Mouse (Mus musculus) CD4-positive, CD25-positive, alpha-beta regulatory T cell (primary cell): Measurements from ENCODE around the gene Hist2h2aa1. TPM values are rescaled to one million over a fixed set of nuclear protein-coding genes. Genes with fewer than 3 reads are reported as not detected.

ENCODE experiments used
- polyA plus RNA-seq: library from polyadenylated mRNA; unstranded; fragments of 100-300 nt; shearing (Covaris generic); gene quantifications from one replicate; pipeline ENCODE4 v1.2.1, GENCODE M21; 2017

The Hist2h2aa1 gene
- not detected for polyA plus RNA-seq

GRCm38 (mm10) chr3:96245003-96245886 is at the start of gene Hist2h2aa1:
Hist2h2aa1 (plus strand) TSS chr3:96245497.

DNA sequence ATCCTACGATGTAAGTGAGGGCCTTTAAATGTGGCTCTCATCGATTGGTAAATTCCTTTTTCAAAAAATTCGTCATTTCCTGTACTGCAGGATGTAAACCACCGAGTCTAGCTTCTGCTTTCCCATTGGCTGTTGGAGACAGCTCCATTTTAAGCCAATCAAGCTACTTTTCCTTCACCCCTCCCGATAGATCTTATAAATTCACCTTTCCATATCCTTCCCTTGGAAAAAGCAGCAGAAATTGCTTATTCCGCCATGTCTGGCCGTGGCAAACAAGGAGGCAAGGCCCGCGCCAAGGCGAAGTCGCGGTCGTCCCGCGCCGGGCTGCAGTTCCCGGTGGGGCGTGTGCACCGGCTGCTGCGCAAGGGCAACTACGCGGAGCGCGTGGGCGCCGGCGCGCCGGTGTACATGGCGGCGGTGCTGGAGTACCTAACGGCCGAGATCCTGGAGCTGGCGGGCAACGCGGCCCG is 25.6 kb upstream of the Hist2h2aa1 start, which contains the start of the genes Bola1 and Hist2h2ab:
Bola1 (minus strand) TSS at position 49 of the 470 bp plus-strand sequence.
Hist2h2ab (plus strand) TSS at position 205 of the 470 bp plus-strand sequence.

DNA sequence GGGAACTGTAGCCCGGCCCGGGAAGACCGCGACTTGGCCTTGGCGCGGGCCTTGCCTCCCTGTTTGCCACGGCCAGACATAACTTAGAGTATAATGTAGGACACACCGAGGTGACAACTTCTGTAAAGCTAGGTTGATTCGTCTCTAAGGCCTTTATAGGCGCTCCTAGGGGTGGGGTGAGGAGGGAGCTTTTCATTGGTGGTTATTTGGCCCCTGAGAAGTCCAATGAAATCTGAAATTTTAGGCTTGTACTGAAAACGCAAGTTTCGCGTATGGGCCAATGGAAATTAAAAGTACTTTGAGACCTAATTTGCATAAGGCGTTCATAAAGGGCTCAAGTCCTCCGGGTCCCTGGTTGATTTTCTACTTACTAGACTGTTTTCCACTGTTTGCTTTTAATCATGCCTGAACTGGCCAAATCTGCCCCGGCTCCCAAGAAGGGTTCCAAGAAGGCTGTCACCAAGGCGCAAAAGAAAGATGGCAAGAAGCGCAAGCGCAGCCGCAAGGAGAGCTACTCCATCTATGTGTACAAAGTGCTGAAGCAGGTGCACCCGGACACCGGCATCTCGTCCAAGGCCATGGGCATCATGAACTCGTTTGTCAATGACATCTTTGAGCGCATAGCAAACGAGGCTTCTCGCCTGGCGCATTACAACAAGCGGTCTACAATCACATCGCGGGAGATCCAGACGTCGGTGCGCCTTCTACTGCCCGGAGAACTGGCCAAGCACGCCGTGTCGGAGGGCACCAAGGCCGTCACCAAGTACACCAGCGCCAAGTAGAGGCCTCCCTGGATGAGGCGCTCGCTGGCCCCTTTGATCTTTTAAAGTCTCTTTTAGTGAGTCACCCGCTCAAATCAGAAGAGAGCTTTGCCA is 24.3 kb upstream of the Hist2h2aa1 start, which contains the start of the genes Hist2h2ac and Hist2h2be:
Hist2h2ac (minus strand) TSS at position 116 of the 875 bp plus-strand sequence.
Hist2h2be (plus strand) TSS at position 355 of the 875 bp plus-strand sequence.

DNA sequence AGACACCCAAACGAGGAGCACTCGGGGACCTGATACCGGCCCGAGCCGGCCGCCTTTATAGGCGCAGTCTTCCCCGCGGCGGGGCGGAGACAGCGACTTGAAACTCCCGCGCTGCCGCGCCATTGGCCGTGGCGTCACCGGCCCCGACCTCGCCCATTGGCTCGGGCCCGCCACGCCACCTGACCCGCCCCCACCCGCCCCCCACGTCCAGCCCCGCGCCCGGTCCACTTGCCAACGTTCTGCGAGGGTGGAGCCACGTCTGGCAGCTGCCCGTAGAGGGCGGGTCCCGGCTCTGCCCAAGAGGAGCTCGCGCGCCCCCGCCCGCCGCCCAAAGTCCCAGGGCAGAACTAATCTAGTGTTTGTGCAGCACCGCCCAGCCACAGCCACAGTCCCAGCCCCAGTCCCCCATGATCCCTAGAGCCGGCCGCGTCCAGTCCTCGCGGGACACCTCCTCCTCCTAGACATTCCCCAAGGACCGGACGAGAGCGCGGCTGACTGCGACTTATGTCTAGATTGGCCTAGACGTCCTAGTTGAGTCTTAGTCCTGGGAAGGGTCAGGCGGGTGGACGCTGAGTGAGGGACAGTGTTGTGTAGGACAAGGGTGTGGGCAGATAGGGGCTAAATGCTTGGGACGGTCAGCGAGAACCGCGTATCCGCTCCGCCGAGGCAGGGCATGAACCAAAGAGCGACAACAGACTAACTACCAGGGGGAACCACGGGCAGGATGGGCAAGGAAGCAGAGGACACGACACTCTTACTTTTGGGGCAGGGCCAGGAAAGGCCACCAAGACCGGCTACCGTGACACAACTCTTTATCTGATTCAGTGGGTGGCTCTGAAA is 6.1 kb upstream of the Hist2h2aa1 start, which contains the start of gene Hist2h3c2:
Hist2h3c2 (minus strand) TSS at position 174 of the 840 bp plus-strand sequence.

GRCm38 (mm10) chr3:96239949-96240798 is 5.1 kb upstream of the Hist2h2aa1 start, which contains the start of gene Hist2h2aa2:
Hist2h2aa2 (minus strand) TSS chr3:96240276.

GRCm38 (mm10) chr3:96246427-96246856 is 1.1 kb downstream of the Hist2h2aa1 start, which contains the start of gene Hist2h3c1:
Hist2h3c1 (plus strand) TSS chr3:96246685.

GRCm38 (mm10) chr3:96262979-96263550 is 17.8 kb downstream of the Hist2h2aa1 start, which contains the start of gene Hist2h4:
Hist2h4 (minus strand) TSS chr3:96263311.

DNA sequence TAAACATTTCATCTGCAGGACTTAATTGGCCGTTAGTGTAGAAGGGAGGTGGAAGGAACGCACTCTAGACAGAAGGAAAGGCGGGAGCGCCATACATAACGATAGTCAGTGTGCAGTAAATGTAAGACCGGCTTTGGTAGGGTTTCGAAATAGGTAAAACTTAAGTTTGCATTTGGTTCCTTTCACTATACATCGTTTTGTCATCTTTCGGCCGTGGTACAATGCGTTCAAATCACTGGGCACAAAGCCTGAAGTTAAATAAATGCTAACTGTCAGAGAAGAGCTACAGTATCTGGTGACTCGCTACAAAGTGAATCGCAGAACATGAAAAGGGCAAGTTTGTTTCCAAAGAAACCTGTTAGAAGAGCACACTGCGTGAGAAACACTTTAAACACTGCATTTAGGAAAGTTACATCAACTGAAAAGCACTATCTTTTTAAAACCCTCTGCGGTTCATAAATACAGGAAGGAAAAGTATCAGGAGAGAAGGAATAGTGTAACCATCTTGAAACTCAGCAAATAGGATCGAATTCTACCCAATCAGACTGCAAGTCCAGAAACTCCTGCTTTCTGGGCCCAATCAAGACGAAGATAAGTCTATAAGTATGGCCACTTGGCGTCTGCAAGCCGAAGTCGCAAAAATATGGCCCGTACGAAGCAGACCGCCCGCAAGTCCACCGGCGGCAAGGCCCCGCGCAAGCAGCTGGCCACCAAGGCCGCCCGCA is 22.9 kb downstream of the Hist2h2aa1 start, which contains the start of gene Hist2h3b:
Hist2h3b (plus strand) TSS at position 604 of the 725 bp plus-strand sequence.

GRCm38 (mm10) chr3:96269511-96270474 is 24.5 kb downstream of the Hist2h2aa1 start, which contains the start of gene Hist2h2bb:
Hist2h2bb (plus strand) TSS chr3:96269752.

DNA sequence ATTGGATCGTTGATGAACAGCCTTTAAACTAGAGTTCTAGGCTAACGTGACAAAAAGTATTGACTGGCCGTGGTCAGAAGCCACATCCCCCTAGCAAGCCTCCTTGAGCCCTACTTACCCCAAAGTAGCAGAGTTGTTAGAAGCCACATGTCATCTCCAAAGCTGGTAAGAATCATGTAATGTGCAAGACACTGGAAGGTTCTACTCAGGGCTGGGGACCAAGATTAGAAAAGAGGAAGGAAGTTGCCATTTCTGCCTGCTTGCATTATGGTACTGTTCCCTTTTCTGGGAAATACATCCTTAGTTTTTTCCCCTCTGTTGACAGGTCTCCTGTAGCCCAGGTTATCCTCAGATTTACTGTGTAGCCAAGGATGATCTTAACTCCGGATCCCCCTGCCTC is 48.5 kb downstream of the Hist2h2aa1 start, which contains the start of gene Fcgr1:
Fcgr1 (minus strand) TSS at position 183 of the 400 bp plus-strand sequence.

Other genes with a start within 250 kb of the Hist2h2aa1 start
- gene Plekho1, start 249.5 kb upstream of the Hist2h2aa1 start, polyA plus RNA-seq, result 9.1 TPM
- 28.6 TPM for gene Vps45, start 187.0 kb upstream of the Hist2h2aa1 start, polyA plus RNA-seq
- gene Otud7b, start 141.0 kb upstream of the Hist2h2aa1 start, polyA plus RNA-seq, result 19.7 TPM
- gene Mtmr11, start 83.5 kb upstream of the Hist2h2aa1 start, polyA plus RNA-seq, result 3.7 TPM
- 140 TPM for gene Sf3b4, start 73.2 kb upstream of the Hist2h2aa1 start, polyA plus RNA-seq
- gene Sv2a, start 64.3 kb upstream of the Hist2h2aa1 start, polyA plus RNA-seq, result 3.5 TPM
- gene Bola1, start 25.8 kb upstream of the Hist2h2aa1 start, polyA plus RNA-seq, result 32.6 TPM
- gene Hist2h2ab, start 25.6 kb upstream of the Hist2h2aa1 start, polyA plus RNA-seq, result 0.95 TPM
- gene Hist2h2ac, start 24.6 kb upstream of the Hist2h2aa1 start, polyA plus RNA-seq, result 9.2 TPM
- 4.6 TPM for gene Hist2h2be, start 24.4 kb upstream of the Hist2h2aa1 start, polyA plus RNA-seq
- 0.77 TPM for gene Hist2h3c2, start 6.4 kb upstream of the Hist2h2aa1 start, polyA plus RNA-seq
- gene Hist2h2aa2, start 5.2 kb upstream of the Hist2h2aa1 start, polyA plus RNA-seq, result 73.7 TPM
- not detected for gene Hist2h3c1, start 1.2 kb downstream of the Hist2h2aa1 start, polyA plus RNA-seq
- 4.2 TPM for gene Hist2h4, start 17.8 kb downstream of the Hist2h2aa1 start, polyA plus RNA-seq
- gene Hist2h3b, start 23.2 kb downstream of the Hist2h2aa1 start, polyA plus RNA-seq, result 7.6 TPM
- gene Hist2h2bb, start 24.3 kb downstream of the Hist2h2aa1 start, polyA plus RNA-seq, result 5.4 TPM
- 0.20 TPM for gene Fcgr1, start 48.5 kb downstream of the Hist2h2aa1 start, polyA plus RNA-seq
- gene BC107364, start 206.8 kb downstream of the Hist2h2aa1 start, polyA plus RNA-seq, result not detected